Mouse (Mus musculus): ENCODE data around the gene Tlr8.

Tlr8 gene

DNA sequence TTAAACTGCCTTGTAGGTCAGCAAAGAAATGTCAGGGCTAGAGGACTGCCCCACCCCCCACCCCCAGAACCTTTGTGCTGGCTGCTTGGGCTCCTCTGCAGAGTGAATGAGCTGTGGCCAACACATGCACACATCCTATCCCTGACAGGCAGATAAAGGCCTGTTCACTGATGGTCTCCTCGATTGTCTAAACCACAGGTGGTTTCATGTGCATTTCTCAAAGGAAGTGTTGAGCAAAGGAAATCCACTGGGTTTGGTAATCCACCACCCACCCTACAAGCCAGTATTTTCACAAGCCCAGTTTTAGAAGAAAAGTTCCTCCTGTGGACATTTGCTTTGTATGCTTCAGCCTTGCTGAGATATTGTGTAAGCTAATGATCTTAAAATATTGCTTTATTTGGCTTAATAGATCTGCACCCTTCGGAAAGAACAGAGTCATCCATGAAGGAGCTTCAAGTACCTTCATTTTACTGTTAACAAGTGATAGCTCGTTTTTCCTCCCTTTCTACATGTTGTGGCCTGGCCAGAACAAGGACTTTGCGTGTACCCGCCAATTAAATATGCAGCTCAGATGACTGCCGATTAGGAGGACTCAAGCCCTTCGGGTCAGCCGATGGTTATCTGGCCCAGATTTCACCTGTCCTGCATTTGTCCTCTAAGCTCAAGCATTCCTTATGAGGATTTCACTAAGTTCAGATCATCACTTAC lies 58.2 kb downstream of the Tlr8 start:
- no peak for DNase-seq (ENCODE audit: extremely low spot score, low read depth, low spot score)

- no peak for DNase-seq (ENCODE audit: extremely low spot score, low read depth, low spot score)
These were observed 62.8 kb downstream of the Tlr8 start for GRCm38 (mm10) chrX:167201365-167201764.

DNA sequence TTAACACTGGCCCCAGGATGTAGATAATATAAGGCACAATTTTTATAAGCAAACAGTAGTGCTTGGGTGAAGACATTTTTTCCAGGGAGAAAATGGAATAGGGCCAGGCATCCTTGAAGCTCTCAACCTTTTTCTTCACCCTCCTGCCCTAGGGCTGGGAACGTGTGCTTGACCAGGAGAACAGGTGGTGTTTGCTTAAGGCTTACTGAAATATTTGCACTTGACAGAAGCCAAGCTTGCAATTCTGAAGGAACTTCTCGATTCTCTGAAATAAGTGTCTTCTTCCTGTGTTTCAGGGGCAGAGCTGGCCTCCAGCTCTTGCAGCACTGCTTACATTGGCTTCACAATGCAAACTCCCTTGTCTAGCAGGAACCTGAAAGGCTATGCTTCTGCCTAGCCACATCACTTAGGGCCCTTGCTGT lies 68.9 kb downstream of the Tlr8 start:
- no peak for DNase-seq (ENCODE audit: extremely low spot score, low read depth, low spot score)
